In genomic region chr7:112954351-112955102, GRCm38 (mm10) we compare ENCODE assay signal across 7 mouse cellular contexts. TPM values are rescaled to one million over a fixed set of nuclear protein-coding genes. Genes with fewer than 3 reads are reported as not detected.
DNase-seq lines count a peak whose midpoint lies in the region; ATAC-seq and TF ChIP-seq lines count a peak whose summit lies in the region.

No protein-coding gene starts in this region.

- H3K9me3 ChIP-seq in E14TG2a.4 (ENCODE audit: low read length) = peaks cover 11% of the 10 kb centered on the region
- H3K9me3 ChIP-seq in heart, postnatal 0 days (replicated peaks; ENCODE audit: control insufficient read depth, low read length) = no peaks in the 10 kb centered on the region
- no peaks in the 10 kb centered on the region for H3K9me3 ChIP-seq in limb, embryonic 12.5 days
- H3K9me3 ChIP-seq in midbrain, embryonic 15.5 days = no peaks in the 10 kb centered on the region

- H3K36me3 ChIP-seq in E14TG2a.4 (ENCODE audit: insufficient read depth, low read length) = no peaks in the 10 kb centered on the region
- no peaks in the 10 kb centered on the region for H3K36me3 ChIP-seq in heart, postnatal 0 days (replicated peaks; ENCODE audit: control insufficient read depth, insufficient read depth, low read length)
- no peaks in the 10 kb centered on the region for H3K36me3 ChIP-seq in limb, embryonic 12.5 days
- no peaks in the 10 kb centered on the region for H3K36me3 ChIP-seq in midbrain, embryonic 15.5 days (replicated peaks)

- no peak for TF ChIP-seq POLR2A in cortical plate, adult 2 months (IDR thresholded peaks at IDR 0.05; ENCODE audit: extremely low read depth, insufficient read depth, low read length)

- H3K4me2 ChIP-seq in heart, postnatal 0 days (ENCODE audit: low read depth, low read length) = peak overlapping the region; percentile 74
- H3K4me2 ChIP-seq in limb, embryonic 12.5 days = peak overlapping the region; percentile 89
- H3K4me2 ChIP-seq in midbrain, embryonic 15.5 days = peak overlapping the region; percentile 78

- no peak for TF ChIP-seq EP300 in heart, postnatal 0 days (IDR thresholded peaks at IDR 0.05; ENCODE audit: low read depth)

- H3K27ac ChIP-seq in cortical plate, adult 2 months (ENCODE audit: insufficient read depth, low read length) = no peak overlapping the region
- no peak overlapping the region for H3K27ac ChIP-seq in heart, postnatal 0 days (ENCODE audit: low read depth)
- H3K27ac ChIP-seq in limb, embryonic 12.5 days = no peak overlapping the region
- H3K27ac ChIP-seq in midbrain, embryonic 15.5 days = 0 out of 2 replicates have a peak overlapping the region, but pooled peaks have one; percentile 18

- ATAC-seq in heart, postnatal 0 days (ENCODE audit: insufficient read depth, low read depth) = peak; percentile 24; the same call in 1 of the 2 replicates
- ATAC-seq in limb, embryonic 12.5 days (ENCODE audit: insufficient number of reproducible peaks, insufficient read depth, low FRiP score, low TSS enrichment, low read depth) = no peak
- ATAC-seq in midbrain, embryonic 15.5 days (replicated peaks) = peak; percentile 71

- no peak for TF ChIP-seq CTCF in E14TG2a.4 (conservative IDR thresholded peaks at IDR 0.05; ENCODE audit: low read length)
- no peak for TF ChIP-seq CTCF in cortical plate, adult 2 months (IDR thresholded peaks at IDR 0.05; ENCODE audit: extremely low read depth, insufficient read depth, low read length)
- TF ChIP-seq CTCF in heart, postnatal 0 days (IDR thresholded peaks at IDR 0.05; ENCODE audit: low read depth) = no peak

- peak overlapping the region; percentile 81 for H3K4me3 ChIP-seq in E14TG2a.4 (replicated peaks; ENCODE audit: low read length)
- H3K4me3 ChIP-seq in cortical plate, adult 2 months (ENCODE audit: insufficient read depth, low read length) = peak overlapping the region; percentile 11; the same call in 1 of the 2 replicates
- H3K4me3 ChIP-seq in heart, postnatal 0 days (ENCODE audit: low read depth, low read length) = peak overlapping the region; percentile 52
- peak overlapping the region; percentile 51 for H3K4me3 ChIP-seq in limb, embryonic 12.5 days (replicated peaks)
- peak overlapping the region; percentile 45 for H3K4me3 ChIP-seq in midbrain, embryonic 15.5 days

- peak; percentile 20 for DNase-seq in ES-CJ7 (ENCODE audit: low read depth, low spot score)
- DNase-seq in heart, postnatal 0 days (ENCODE audit: low spot score) = no peak
- DNase-seq in thymus, postnatal 0 days (ENCODE audit: low spot score) = no peak

- H3K27me3 ChIP-seq in E14TG2a.4 (ENCODE audit: insufficient read depth, low read length) = peaks cover 64% of the 10 kb centered on the region
- H3K27me3 ChIP-seq in heart, postnatal 0 days (ENCODE audit: control insufficient read depth, insufficient read depth, low read length) = peaks cover 27% of the 10 kb centered on the region
- peaks cover 48% of the 10 kb centered on the region for H3K27me3 ChIP-seq in limb, embryonic 12.5 days
- peaks cover 42% of the 10 kb centered on the region for H3K27me3 ChIP-seq in midbrain, embryonic 15.5 days (replicated peaks)

- under 1% methylated on average over 79 of the region's 82 CpGs for WGBS in heart, postnatal 0 days
- 1% methylated on average over 82 of the region's 82 CpGs for WGBS in limb, embryonic 12.5 days
- WGBS in midbrain, embryonic 15.5 days = under 1% methylated on average over 81 of the region's 82 CpGs

- peak overlapping the region; percentile 31 for H3K9ac ChIP-seq in heart, postnatal 0 days (replicated peaks; ENCODE audit: low read depth, low read length)
- peak overlapping the region; percentile 50 for H3K9ac ChIP-seq in limb, embryonic 12.5 days (replicated peaks)
- peak overlapping the region; percentile 33 for H3K9ac ChIP-seq in midbrain, embryonic 15.5 days

- peaks cover 17% of the 10 kb centered on the region for H3K4me1 ChIP-seq in E14TG2a.4 (replicated peaks; ENCODE audit: low read depth, low read length)
- H3K4me1 ChIP-seq in cortical plate, adult 2 months (ENCODE audit: control insufficient read depth, insufficient read depth, low read length) = no peaks in the 10 kb centered on the region
- peaks cover 8% of the 10 kb centered on the region; the same call in 1 of the 2 replicates for H3K4me1 ChIP-seq in heart, postnatal 0 days (ENCODE audit: control insufficient read depth, insufficient read depth)
- H3K4me1 ChIP-seq in limb, embryonic 12.5 days (replicated peaks) = peaks cover 29% of the 10 kb centered on the region
- H3K4me1 ChIP-seq in midbrain, embryonic 15.5 days = peaks cover 19% of the 10 kb centered on the region

RNA-seq across cellular contexts. Expression of gene Rassf10, which starts 0.8 kb away (rescaled TPM):
- 1.3 TPM in 2 replicates for polyA plus RNA-seq in cortical plate, adult 2 months (2012; rRNA removed)
- 0.23 and 2.1 TPM in 2 replicates for total RNA-seq in heart, postnatal 0 days (2014; rRNA removed; ENCODE audit: low replicate concordance)
- polyA plus RNA-seq in heart, postnatal 0 days (2015; fragmentation: Nextera tagmentation; extraction: Ambion mirVana) = 2.4 and 2.8 TPM in 2 replicates
- polyA plus RNA-seq in limb, embryonic 12.5 days (2016; fragmentation: Nextera tagmentation; extraction: Ambion mirVana) = 1.9 and 2.0 TPM in 2 replicates
- 3.6 and 5.4 TPM in 2 replicates for polyA plus RNA-seq in midbrain, embryonic 15.5 days (2015; fragmentation: Nextera tagmentation; extraction: Ambion mirVana)
- polyA plus RNA-seq in thymus, postnatal 0 days (2015; fragmentation: Nextera tagmentation; extraction: Ambion mirVana) = 0.92 and 1.0 TPM in 2 replicates

Comparison
In these comparisons a context has a peak if more than half of its experiments do, and no peak if none do; other contexts are left out.
1. H3K4me3 ChIP-seq: peak in every context shown above with its lines; median percentile 81 in E14TG2a.4; 52 in heart, postnatal 0 days; 51 in limb, embryonic 12.5 days; 45 in midbrain, embryonic 15.5 days; 11 in cortical plate, adult 2 months.